Mouse (Mus musculus): ENCODE measurements around the gene Slc39a3.
A peak's percentile ranks its signal among the peaks of the same experiment; 100 is the strongest.
"Not testable (repeated sequence)": the region's sequence is repeated elsewhere in the genome, so short reads cannot be mapped to it uniquely, and the experiment has no call there.

Slc39a3 gene

GRCm38 (mm10) chr10:81036988-81037580 is at the start of gene Slc39a3:
TSS of gene Slc39a3 (minus strand) at chr10:81037426.
- DNase-seq = peak; percentile 99 to 100

- DNase-seq = peak in 1 of 2 experiments; percentile 33
These were observed 49.8 kb upstream of the Slc39a3 start for GRCm38 (mm10) chr10:81087021-81087420.

GRCm38 (mm10) chr10:81082168-81082960 is 45.1 kb upstream of the Slc39a3 start:
- DNase-seq = peak; percentile 76 to 89

- peak; percentile 26 to 41 for DNase-seq
These were observed 42.9 kb upstream of the Slc39a3 start for GRCm38 (mm10) chr10:81080008-81080655.

- DNase-seq = no peak
These were observed 40.7 kb upstream of the Slc39a3 start for GRCm38 (mm10) chr10:81077916-81078315.

- DNase-seq = no peak
These were observed 39.1 kb upstream of the Slc39a3 start for GRCm38 (mm10) chr10:81076356-81076755.

GRCm38 (mm10) chr10:81075734-81076133 is 38.5 kb upstream of the Slc39a3 start:
- no peak for DNase-seq

- DNase-seq = no peak
These were observed 36.2 kb upstream of the Slc39a3 start for GRCm38 (mm10) chr10:81073464-81073863.

- no peak for DNase-seq
These were observed 35.1 kb upstream of the Slc39a3 start for GRCm38 (mm10) chr10:81072290-81072689.

GRCm38 (mm10) chr10:81069836-81070235 is 32.6 kb upstream of the Slc39a3 start, which contains the start of gene Thop1:
TSS of gene Thop1 (plus strand) at chr10:81070035.
- DNase-seq = peak; percentile 98

- DNase-seq = no peak
These were observed 31.5 kb upstream of the Slc39a3 start for GRCm38 (mm10) chr10:81068706-81069105.

GRCm38 (mm10) chr10:81064519-81064918 is 27.3 kb upstream of the Slc39a3 start:
- DNase-seq = not testable (repeated sequence)

GRCm38 (mm10) chr10:81062710-81063109 is 25.5 kb upstream of the Slc39a3 start:
- no peak for DNase-seq

- DNase-seq = peak; percentile 99 to 100
These were observed 22.6 kb upstream of the Slc39a3 start, which contains the start of gene Sgta for GRCm38 (mm10) chr10:81059603-81060543. TSS of gene Sgta (minus strand) at chr10:81060181.

GRCm38 (mm10) chr10:81058896-81059295 is 21.7 kb upstream of the Slc39a3 start:
- DNase-seq = no peak

- DNase-seq = no peak
These were observed 20.3 kb upstream of the Slc39a3 start for GRCm38 (mm10) chr10:81057406-81058130.

GRCm38 (mm10) chr10:81055802-81056340 is 18.6 kb upstream of the Slc39a3 start:
- not testable (repeated sequence) for DNase-seq

GRCm38 (mm10) chr10:81055169-81055568 is 17.9 kb upstream of the Slc39a3 start:
- DNase-seq = no peak

GRCm38 (mm10) chr10:81052577-81052976 is 15.4 kb upstream of the Slc39a3 start:
- no peak for DNase-seq

- DNase-seq = no peak
These were observed 13.9 kb upstream of the Slc39a3 start for GRCm38 (mm10) chr10:81051133-81051532.

- no peak for DNase-seq
These were observed 13.4 kb upstream of the Slc39a3 start for GRCm38 (mm10) chr10:81050645-81051044.

All from cerebellum, postnatal 36 days (tissue).